Mouse (Mus musculus): ENCODE measurements around the gene Uqcc3. TPM values are rescaled to one million over a fixed set of nuclear protein-coding genes. Genes with fewer than 3 reads are reported as not detected.
A peak's percentile ranks its signal among the peaks of the same experiment; 100 is the strongest.
"Not testable (repeated sequence)": the region's sequence is repeated elsewhere in the genome, so short reads cannot be mapped to it uniquely, and the experiment has no call there.

Uqcc3 gene
- polyA plus RNA-seq, 1 experiment from 2014 or later = 60.6 TPM

DNA sequence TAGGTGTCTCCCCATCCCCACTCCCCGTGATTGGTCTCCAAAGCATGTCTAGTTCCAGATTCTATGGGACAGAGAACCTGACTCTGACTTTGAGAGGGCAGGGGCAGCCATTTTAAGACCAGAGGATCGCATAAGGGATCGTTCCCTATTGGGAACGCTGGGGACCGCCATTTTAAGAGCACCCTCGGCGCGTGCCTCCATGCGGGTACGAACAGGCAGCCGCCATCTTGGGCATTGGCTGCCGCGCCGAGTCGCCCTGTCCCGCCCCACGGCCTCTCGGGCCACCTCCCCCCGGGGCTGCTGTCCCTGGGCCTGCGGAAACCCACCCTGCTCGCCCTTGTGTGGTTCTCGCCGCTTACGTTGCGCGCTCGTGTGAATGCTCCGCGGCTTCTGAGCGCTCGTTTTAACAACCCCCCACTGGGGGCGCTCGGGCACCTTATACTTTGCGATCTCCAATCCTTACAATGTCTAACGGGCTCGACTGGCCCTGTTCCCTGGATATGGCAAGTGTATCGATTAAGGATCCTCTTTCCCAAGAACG, 43.4 kb downstream of the Uqcc3 start, which contains the start of gene Bscl2:
TSS of gene Bscl2 (plus strand) at position 217 of the 541 bp plus-strand sequence.
- WGBS = 1% methylated on average over 38 of the region's 38 CpGs
- Histone ChIP-seq H3K4me3 (peak within 1 kb of the TSS; percentile 57), H3K27ac (peak within 1 kb of the TSS; percentile 94), H3K27me3 (ENCODE audit: low read depth, poor library complexity, severe bottlenecking) (no peaks in the 10 kb centered on the region), H3K36me3 (peaks cover 54% of the 10 kb centered on the region), H3K4me1 (peaks cover 41% of the 10 kb centered on the region), H3K9me3 (replicated peaks) (no peaks in the 10 kb centered on the region)
- DNase-seq (ENCODE audit: low spot score) = peak; percentile 88

DNA sequence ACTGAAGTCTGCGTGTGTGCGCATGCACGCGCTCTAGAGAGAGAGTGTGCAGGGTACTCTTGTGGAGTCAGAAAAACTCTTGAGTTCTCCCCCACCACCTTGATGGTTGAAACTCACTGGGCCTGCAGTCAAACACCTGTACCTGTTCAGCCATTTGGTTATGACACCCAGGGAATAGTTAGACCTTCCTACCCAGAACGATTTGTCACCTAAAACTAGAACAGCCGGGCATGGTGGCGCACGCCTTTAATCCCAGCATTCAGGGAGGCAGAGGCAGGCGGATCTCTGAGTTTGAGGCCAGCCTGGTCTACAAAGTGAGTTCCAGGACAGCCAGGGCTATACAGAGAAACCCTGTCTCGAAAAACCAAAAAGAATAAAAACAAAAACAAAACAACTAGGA, 44.4 kb downstream of the Uqcc3 start:
- H3K4me3 ChIP-seq; H3K27me3 ChIP-seq (ENCODE audit: low read depth, poor library complexity, severe bottlenecking); H3K27ac ChIP-seq; H3K9me3 ChIP-seq (replicated peaks); DNase-seq (ENCODE audit: low spot score): not testable (repeated sequence)
- Histone ChIP-seq H3K4me1 (peaks cover 41% of the 10 kb centered on the region), H3K36me3 (peaks cover 56% of the 10 kb centered on the region)
- 98% methylated on average over 10 of the region's 10 CpGs for WGBS

DNA sequence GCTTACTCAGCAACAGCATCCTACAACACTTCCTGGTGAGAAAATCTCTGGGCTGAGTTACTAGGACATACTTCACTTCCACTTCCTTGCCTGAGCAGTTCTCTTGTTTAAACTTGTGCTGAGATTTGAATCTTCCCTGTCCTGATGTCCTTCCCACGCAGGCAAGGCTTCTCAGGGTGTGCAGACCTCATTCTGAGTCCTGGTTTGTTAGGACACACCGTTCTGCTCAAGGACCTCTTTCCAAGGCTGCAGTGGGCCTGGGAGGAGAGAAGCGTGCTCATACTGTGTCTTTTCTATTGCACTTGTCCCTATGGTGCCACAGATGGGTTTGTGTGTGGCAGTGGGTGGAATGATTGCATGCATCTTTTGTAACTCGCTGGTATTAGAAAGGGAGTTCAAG, 47.8 kb downstream of the Uqcc3 start:
- 95% methylated on average over 4 of the region's 4 CpGs for WGBS
- Histone ChIP-seq H3K36me3 (peaks cover 84% of the 10 kb centered on the region), H3K4me3 (no peak overlapping the region), H3K9me3 (replicated peaks) (no peaks in the 10 kb centered on the region), H3K27ac (no peak overlapping the region), H3K4me1 (peaks cover 10% of the 10 kb centered on the region), H3K27me3 (ENCODE audit: low read depth, poor library complexity, severe bottlenecking) (no peaks in the 10 kb centered on the region)
- no peak for DNase-seq (ENCODE audit: low spot score)

DNA sequence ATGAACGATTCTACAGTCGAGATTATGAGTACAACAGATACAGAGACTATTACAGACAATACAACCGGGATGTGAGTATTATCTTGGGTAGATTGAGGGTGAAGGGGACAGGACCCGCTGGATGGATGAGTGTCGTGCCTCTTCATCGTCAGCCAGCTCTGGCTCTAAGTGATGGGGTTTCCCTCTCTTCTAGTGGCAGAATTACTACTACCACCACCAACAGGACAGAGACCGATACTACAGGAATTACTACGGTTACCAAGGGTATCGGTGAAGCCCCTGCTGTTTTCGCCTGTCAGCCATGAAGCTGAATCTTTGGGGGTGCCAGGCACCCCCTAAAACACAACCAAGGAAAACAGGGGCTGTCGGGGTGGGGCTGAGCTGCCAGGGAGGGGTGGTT, 49.5 kb downstream of the Uqcc3 start:
- DNase-seq (ENCODE audit: low spot score) = no peak
- Histone ChIP-seq H3K36me3 (peaks cover 100% of the 10 kb centered on the region), H3K27ac (no peak overlapping the region), H3K9me3 (replicated peaks) (no peaks in the 10 kb centered on the region), H3K4me1 (no peaks in the 10 kb centered on the region), H3K4me3 (no peak overlapping the region), H3K27me3 (ENCODE audit: low read depth, poor library complexity, severe bottlenecking) (no peaks in the 10 kb centered on the region)
- WGBS = 92% methylated on average over 11 of the region's 11 CpGs

DNA sequence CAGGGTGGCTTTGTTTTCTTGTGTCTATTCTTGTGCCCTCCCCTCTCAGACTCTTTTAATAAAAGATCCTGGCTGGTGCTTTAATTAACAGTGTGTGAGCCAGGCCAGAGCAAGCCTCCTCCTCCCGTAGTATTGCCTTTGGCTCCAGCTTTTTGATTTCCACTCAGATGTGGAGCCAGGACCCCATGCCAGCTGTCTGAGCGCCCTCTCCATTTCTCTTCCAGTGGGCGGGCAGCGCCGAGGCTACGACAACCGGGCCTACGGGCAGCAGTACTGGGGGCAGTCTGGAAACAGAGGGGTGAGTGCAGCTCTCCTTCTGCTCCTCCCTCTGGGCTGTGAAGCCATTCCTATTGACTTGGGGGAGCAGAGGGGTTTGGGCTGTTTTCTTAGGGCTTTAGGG, 50.1 kb downstream of the Uqcc3 start:
- peaks cover 100% of the 10 kb centered on the region for H3K36me3 ChIP-seq
- no peaks in the 10 kb centered on the region for H3K9me3 ChIP-seq (replicated peaks)
- no peak for DNase-seq (ENCODE audit: low spot score)
- no peak overlapping the region for H3K27ac ChIP-seq
- H3K27me3 ChIP-seq (ENCODE audit: low read depth, poor library complexity, severe bottlenecking) = no peaks in the 10 kb centered on the region
- WGBS = 95% methylated on average over 8 of the region's 8 CpGs
- no peak overlapping the region for H3K4me3 ChIP-seq
- no peaks in the 10 kb centered on the region for H3K4me1 ChIP-seq

Small RNA genes within 50 kb of the gene (microRNA-seq; reads per million reads assigned to microRNA genes)
- not detected for gene Mir5136

Other genes with a start within 250 kb of the Uqcc3 start
- 0.10 TPM in 1 of 2 replicates, not detected in the other for gene Chrm1, start 217.1 kb downstream of the Uqcc3 start, polyA plus RNA-seq (2016; fragmentation: Nextera tagmentation; extraction: Ambion mirVana)
- gene Slc3a2, start 157.6 kb downstream of the Uqcc3 start, polyA plus RNA-seq (2016; fragmentation: Nextera tagmentation; extraction: Ambion mirVana) = 119 and 128 TPM in 2 replicates
- gene Wdr74, start 145.1 kb downstream of the Uqcc3 start, polyA plus RNA-seq (2016; fragmentation: Nextera tagmentation; extraction: Ambion mirVana) = 121 and 145 TPM in 2 replicates
- 2.8 and 3.1 TPM in 2 replicates for gene 1700092M07Rik, start 140.2 kb downstream of the Uqcc3 start, polyA plus RNA-seq (2016; fragmentation: Nextera tagmentation; extraction: Ambion mirVana)
- 99.3 and 134 TPM in 2 replicates for gene Stx5a, start 139.5 kb downstream of the Uqcc3 start, polyA plus RNA-seq (2016; fragmentation: Nextera tagmentation; extraction: Ambion mirVana)
- 257 and 273 TPM in 2 replicates for gene Nxf1, start 123.8 kb downstream of the Uqcc3 start, polyA plus RNA-seq (2016; fragmentation: Nextera tagmentation; extraction: Ambion mirVana)
- 181 and 183 TPM in 2 replicates for gene Tmem223, start 109.9 kb downstream of the Uqcc3 start, polyA plus RNA-seq (2016; fragmentation: Nextera tagmentation; extraction: Ambion mirVana)
- 41.3 and 43.7 TPM in 2 replicates for gene Tmem179b, start 106.5 kb downstream of the Uqcc3 start, polyA plus RNA-seq (2016; fragmentation: Nextera tagmentation; extraction: Ambion mirVana)
- gene Taf6l, start 94.5 kb downstream of the Uqcc3 start, polyA plus RNA-seq (2016; fragmentation: Nextera tagmentation; extraction: Ambion mirVana) = 44.2 and 47.0 TPM in 2 replicates
- gene Polr2g, start 82.3 kb downstream of the Uqcc3 start, polyA plus RNA-seq (2016; fragmentation: Nextera tagmentation; extraction: Ambion mirVana) = 206 and 216 TPM in 2 replicates
- 5.9 and 6.1 TPM in 2 replicates for gene Zbtb3, start 78.4 kb downstream of the Uqcc3 start, polyA plus RNA-seq (2016; fragmentation: Nextera tagmentation; extraction: Ambion mirVana)
- 80.2 and 85.2 TPM in 2 replicates for gene Ttc9c, start 61.6 kb downstream of the Uqcc3 start, polyA plus RNA-seq (2016; fragmentation: Nextera tagmentation; extraction: Ambion mirVana)
- 4.7 and 5.2 TPM in 2 replicates for gene Hnrnpul2, start 60.9 kb downstream of the Uqcc3 start, polyA plus RNA-seq (2016; fragmentation: Nextera tagmentation; extraction: Ambion mirVana)
- not detected in 2 replicates for gene AC129217.1, start 51.1 kb downstream of the Uqcc3 start, polyA plus RNA-seq (2016; fragmentation: Nextera tagmentation; extraction: Ambion mirVana)
- gene Bscl2, start 43.5 kb downstream of the Uqcc3 start, polyA plus RNA-seq (2016; fragmentation: Nextera tagmentation; extraction: Ambion mirVana) = 37.2 and 42.5 TPM in 2 replicates
- gene Gng3, start 41.7 kb downstream of the Uqcc3 start, polyA plus RNA-seq (2016; fragmentation: Nextera tagmentation; extraction: Ambion mirVana) = 5.0 and 7.2 TPM in 2 replicates
- 0.29 and 0.39 TPM in 2 replicates for gene Lrrn4cl, start 30.2 kb downstream of the Uqcc3 start, polyA plus RNA-seq (2016; fragmentation: Nextera tagmentation; extraction: Ambion mirVana)
- 211 and 228 TPM in 2 replicates for gene Ubxn1, start 9.4 kb downstream of the Uqcc3 start, polyA plus RNA-seq (2016; fragmentation: Nextera tagmentation; extraction: Ambion mirVana)
- 110 and 149 TPM in 2 replicates for gene Lbhd1, start 2.8 kb upstream of the Uqcc3 start, polyA plus RNA-seq (2016; fragmentation: Nextera tagmentation; extraction: Ambion mirVana)
- not detected in 2 replicates for gene Gm49403, start 3.0 kb upstream of the Uqcc3 start, polyA plus RNA-seq (2016; fragmentation: Nextera tagmentation; extraction: Ambion mirVana)
- 151 and 188 TPM in 2 replicates for gene 1810009A15Rik, start 7.9 kb upstream of the Uqcc3 start, polyA plus RNA-seq (2016; fragmentation: Nextera tagmentation; extraction: Ambion mirVana)
- gene Gm49416, start 8.0 kb upstream of the Uqcc3 start, polyA plus RNA-seq (2016; fragmentation: Nextera tagmentation; extraction: Ambion mirVana) = 0.45 TPM in 1 of 2 replicates, not detected in the other
- 59.2 and 61.9 TPM in 2 replicates for gene Ints5, start 12.1 kb upstream of the Uqcc3 start, polyA plus RNA-seq (2016; fragmentation: Nextera tagmentation; extraction: Ambion mirVana)
- 117 and 129 TPM in 2 replicates for gene Ganab, start 17.1 kb upstream of the Uqcc3 start, polyA plus RNA-seq (2016; fragmentation: Nextera tagmentation; extraction: Ambion mirVana)
- gene B3gat3, start 39.5 kb upstream of the Uqcc3 start, polyA plus RNA-seq (2016; fragmentation: Nextera tagmentation; extraction: Ambion mirVana) = 47.0 and 48.1 TPM in 2 replicates
- gene Rom1, start 48.4 kb upstream of the Uqcc3 start, polyA plus RNA-seq (2016; fragmentation: Nextera tagmentation; extraction: Ambion mirVana) = 4.1 and 4.3 TPM in 2 replicates
- 37.1 and 37.5 TPM in 2 replicates for gene Eml3, start 48.6 kb upstream of the Uqcc3 start, polyA plus RNA-seq (2016; fragmentation: Nextera tagmentation; extraction: Ambion mirVana)
- gene Mta2, start 61.0 kb upstream of the Uqcc3 start, polyA plus RNA-seq (2016; fragmentation: Nextera tagmentation; extraction: Ambion mirVana) = 229 and 233 TPM in 2 replicates
- gene Tut1, start 72.9 kb upstream of the Uqcc3 start, polyA plus RNA-seq (2016; fragmentation: Nextera tagmentation; extraction: Ambion mirVana) = 49.6 and 49.7 TPM in 2 replicates
- 563 and 631 TPM in 2 replicates for gene Eef1g, start 86.1 kb upstream of the Uqcc3 start, polyA plus RNA-seq (2016; fragmentation: Nextera tagmentation; extraction: Ambion mirVana)
- 5.3 and 8.9 TPM in 2 replicates for gene Ahnak, start 108.4 kb upstream of the Uqcc3 start, polyA plus RNA-seq (2016; fragmentation: Nextera tagmentation; extraction: Ambion mirVana)
- gene Scgb1a1, start 207.0 kb upstream of the Uqcc3 start, polyA plus RNA-seq (2016; fragmentation: Nextera tagmentation; extraction: Ambion mirVana) = not detected in 2 replicates

Data from limb, embryonic 10.5 days (tissue).